Mouse (Mus musculus) common myeloid progenitor, adult 5-6 weeks (primary cell): Measurements from ENCODE around the gene Ppp1r2. TPM values are rescaled to one million over a fixed set of nuclear protein-coding genes. Genes with fewer than 3 reads are reported as not detected.

Source experiments
- ATAC-seq: replicated peaks from 2 replicates; pipeline ENCODE4 v1.8.0; 2016; ENCODE audit warnings: low read depth, mild to moderate bottlenecking, moderate TSS enrichment, inconsistent platforms; ENCODE audit not compliant: poor library complexity, severe bottlenecking
- total RNA-seq: library from RNA; stranded (forward); fragments of 200-1000, 187-1606 nt; gene quantifications from 2 replicates; pipeline ENCODE4 v1.2.3, GENCODE M21; 2017

The Ppp1r2 gene
- total RNA-seq, 1 experiment from 2014 or later: 42.0 TPM

DNA sequence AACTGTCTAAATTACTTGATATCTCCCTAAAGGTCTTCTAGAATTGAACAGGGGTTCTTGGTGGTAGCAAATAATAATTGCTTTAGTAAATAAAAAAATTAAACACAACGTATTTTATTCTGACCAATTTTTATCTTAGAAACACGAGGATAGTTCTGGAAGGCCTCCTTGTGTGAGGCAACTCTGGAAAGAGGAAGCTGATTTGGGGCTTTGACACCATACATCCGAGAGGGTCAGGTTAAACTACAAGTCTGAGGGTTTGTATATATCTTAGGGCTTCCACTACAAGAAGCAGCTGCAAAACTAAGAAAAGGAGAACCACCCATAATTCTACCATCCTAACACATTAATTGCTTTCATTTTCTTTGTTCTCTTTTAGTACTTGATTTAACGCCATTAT is 18.7 kb upstream of the Ppp1r2 start:
- peak; percentile 71 for ATAC-seq

DNA sequence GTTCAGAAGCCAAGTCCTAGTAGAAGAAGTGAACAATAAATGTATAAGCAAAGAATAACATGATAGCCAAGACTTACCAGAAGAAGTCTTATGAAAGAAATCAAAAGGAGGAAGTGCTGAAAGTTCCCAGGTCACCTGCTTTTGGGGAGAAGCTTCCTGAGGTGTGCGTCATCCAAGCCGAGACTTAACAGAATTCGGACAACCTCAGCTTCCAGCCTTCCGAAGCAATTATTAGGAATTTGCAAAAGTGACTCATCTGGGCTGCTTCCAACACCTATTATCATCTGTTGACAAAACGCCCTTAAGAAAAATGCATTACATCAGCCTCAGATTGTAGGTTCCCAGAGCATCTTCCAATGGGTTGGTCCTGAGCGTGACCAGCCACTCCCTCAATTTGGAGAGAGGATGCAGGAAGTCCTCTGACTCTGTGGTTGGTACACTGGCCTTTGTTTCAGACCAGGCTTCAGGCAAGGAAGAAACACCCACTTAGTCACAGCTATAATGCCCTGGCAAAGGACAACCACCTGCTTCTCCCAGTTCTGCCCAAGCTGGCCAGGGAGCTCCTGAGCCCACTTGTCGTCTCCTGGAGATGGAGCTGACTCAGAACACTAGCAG is 15.8 kb upstream of the Ppp1r2 start:
- ATAC-seq: peak; percentile 34; the same call in 1 of the 2 replicates

- ATAC-seq: peak; percentile 70
Measured at GRCm38 (mm10) chr16:31290281-31290680, 15.2 kb upstream of the Ppp1r2 start.

GRCm38 (mm10) chr16:31287712-31288111 is 12.6 kb upstream of the Ppp1r2 start:
- no peak for ATAC-seq

- ATAC-seq: no peak
Measured at GRCm38 (mm10) chr16:31286801-31287488, 11.9 kb upstream of the Ppp1r2 start.

- ATAC-seq: no peak
Measured at GRCm38 (mm10) chr16:31281981-31282380, 6.9 kb upstream of the Ppp1r2 start.

DNA sequence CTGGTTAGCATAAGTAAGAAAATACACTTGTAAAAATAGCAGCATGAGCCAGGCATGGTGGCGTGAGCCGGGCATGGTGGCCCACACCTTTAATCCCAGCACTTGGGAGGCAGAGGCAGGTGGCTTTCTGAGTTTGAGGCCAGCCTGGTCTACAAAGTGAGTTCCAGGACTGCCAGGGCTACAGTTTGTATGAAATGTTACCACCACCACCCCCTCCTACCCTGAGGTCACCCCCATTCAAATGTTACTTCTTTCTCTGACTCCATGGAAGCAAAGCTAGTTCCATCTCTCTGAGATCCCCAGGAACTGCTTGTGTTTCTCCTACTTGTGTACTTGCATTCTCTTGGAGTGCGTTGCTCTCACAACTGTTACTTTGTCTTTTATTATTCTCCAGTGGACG is 5.1 kb upstream of the Ppp1r2 start:
- ATAC-seq: no peak

GRCm38 (mm10) chr16:31278581-31278980 is 3.5 kb upstream of the Ppp1r2 start:
- ATAC-seq: no peak

- no peak for ATAC-seq
Measured at GRCm38 (mm10) chr16:31278081-31278480, 3.0 kb upstream of the Ppp1r2 start.

GRCm38 (mm10) chr16:31276962-31277361 is 1.9 kb upstream of the Ppp1r2 start:
- ATAC-seq: no peak

- ATAC-seq: no peak
Measured at GRCm38 (mm10) chr16:31276539-31276938, 1.5 kb upstream of the Ppp1r2 start.

GRCm38 (mm10) chr16:31274084-31274483 is 993 bp downstream of the Ppp1r2 start:
- ATAC-seq: no peak

- no peak for ATAC-seq
Measured at GRCm38 (mm10) chr16:31266692-31267091, 8.4 kb downstream of the Ppp1r2 start.

DNA sequence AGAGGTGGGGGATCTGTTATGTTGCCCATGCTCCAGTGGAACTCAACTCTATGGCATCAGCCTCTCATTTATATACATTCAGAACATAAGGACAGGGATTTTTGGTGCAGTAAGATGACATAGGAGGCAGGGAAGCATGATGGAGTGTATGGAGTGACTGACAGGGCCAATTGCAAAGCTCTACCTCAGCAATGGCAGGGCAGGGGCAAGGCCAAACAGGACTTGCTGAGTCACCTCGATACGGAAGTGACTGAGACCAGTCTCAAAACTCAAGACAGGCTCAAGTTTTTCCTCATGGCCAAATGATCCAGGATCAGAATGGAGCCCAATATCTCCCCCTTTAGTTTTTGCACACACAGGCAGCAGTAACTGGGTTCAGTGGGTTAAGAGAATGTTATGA is 18.9 kb downstream of the Ppp1r2 start:
- ATAC-seq: no peak

GRCm38 (mm10) chr16:31255685-31256084 is 19.4 kb downstream of the Ppp1r2 start:
- no peak for ATAC-seq

- no peak for ATAC-seq
Measured at GRCm38 (mm10) chr16:31249401-31249800, 25.7 kb downstream of the Ppp1r2 start.

- no peak for ATAC-seq
Measured at GRCm38 (mm10) chr16:31248717-31249116, 26.4 kb downstream of the Ppp1r2 start.

- ATAC-seq: no peak
Measured at GRCm38 (mm10) chr16:31247442-31247841, 27.6 kb downstream of the Ppp1r2 start.

DNA sequence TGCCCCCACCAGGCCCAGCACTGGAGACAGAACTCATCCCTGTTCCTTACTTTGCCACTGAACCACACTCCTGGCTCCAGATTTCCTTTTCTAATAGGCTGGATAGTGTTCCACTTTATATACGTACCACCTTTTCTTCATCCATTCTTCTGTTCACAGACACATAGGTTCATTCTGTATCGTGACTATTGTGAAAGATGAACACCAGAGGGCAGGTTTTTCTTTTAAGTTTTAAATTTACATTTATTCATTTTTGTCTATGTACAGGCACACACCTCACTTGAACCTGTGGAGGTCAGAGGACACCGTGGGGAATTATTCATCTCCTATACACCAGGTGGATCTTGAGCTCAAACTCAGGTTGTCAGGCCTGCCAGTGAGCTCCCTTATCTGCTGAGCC is 31.0 kb downstream of the Ppp1r2 start:
- no peak for ATAC-seq

DNA sequence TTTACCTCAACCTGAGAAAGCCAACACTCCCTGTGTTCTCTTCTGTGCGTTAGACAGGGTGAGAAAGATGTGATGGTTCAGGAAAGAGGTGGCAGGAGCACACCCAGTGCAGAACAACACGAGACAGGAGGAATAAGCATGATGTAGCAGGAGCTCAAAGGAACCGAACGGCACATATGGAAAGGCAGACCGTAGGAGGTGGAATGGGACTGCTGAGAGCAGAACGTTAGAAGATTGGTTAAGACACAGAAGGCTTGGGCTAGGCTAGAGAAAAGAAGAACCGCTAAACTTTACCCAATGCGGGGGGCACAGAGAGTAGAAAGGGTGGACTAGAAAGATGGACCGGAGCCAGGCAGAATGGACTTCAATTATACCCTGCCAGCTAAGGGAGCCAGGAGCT is 33.6 kb downstream of the Ppp1r2 start:
- ATAC-seq: no peak

GRCm38 (mm10) chr16:31240569-31240968 is 34.5 kb downstream of the Ppp1r2 start:
- no peak for ATAC-seq

DNA sequence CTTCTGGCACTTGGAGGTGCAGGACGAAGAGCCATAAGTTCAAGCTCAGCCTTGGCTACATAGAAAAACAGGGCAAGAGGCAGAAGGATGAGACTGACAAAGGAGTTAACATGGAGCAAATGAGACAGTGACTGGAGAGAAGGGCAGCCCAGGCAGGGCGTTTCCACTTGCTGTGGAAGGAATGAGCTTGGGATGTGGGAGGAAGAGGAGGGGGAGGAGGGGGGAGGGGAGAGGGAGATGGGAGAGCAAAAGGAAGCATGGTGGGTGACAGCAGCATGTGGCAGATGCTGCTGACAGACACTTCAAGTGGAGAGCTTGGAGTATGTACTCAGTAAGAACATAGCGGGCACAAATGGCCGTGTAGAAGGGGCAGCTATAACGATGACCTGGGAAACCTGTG is 36.8 kb downstream of the Ppp1r2 start:
- no peak for ATAC-seq
